Mouse (Mus musculus) frontal cortex, adult 2 months (tissue): ENCODE data around the gene Mrgprg. TPM values are rescaled to one million over a fixed set of nuclear protein-coding genes. Genes with fewer than 3 reads are reported as not detected.

Experiments used
- DNase-seq, 2 experiments: peaks; one replicate each; pipeline ENCODE4 v3.0.0; 2022; ENCODE audit warnings: low spot score in 1 of 2; ENCODE audit errors: extremely low spot score in 1 of 2
- polyA plus RNA-seq: library from polyadenylated mRNA; depleted of rRNA; stranded (reverse); fragments of >200 nt; gene quantifications from 2 replicates; pipeline ENCODE4 v1.2.3, GENCODE M21; 2012; rRNA removed

The Mrgprg gene
- 0.29 and 0.36 TPM in 2 replicates for polyA plus RNA-seq

DNA sequence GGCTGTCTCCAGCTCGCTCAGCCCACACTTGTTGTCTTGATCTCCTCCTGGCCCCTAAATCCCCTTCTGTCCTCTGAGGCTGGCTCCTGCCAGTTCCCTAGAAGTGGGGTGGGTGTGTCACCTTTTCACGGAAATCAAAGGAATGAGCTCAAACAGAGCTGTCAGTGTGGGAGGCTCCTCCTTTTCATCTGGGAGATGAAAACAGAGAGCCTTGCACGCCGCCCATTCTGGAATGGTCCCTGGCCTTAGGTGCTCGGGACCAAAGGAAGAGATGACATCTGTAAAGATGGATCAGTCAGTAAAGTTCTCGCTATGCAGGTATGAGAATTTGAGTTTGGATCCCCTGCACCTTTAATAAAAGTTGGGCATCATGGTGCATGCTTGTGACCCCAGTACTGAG, at the start of gene Mrgprg:
Gene Mrgprg (minus strand): TSS at position 101 of the 400 bp plus-strand sequence.
- DNase-seq, result no peak

DNA sequence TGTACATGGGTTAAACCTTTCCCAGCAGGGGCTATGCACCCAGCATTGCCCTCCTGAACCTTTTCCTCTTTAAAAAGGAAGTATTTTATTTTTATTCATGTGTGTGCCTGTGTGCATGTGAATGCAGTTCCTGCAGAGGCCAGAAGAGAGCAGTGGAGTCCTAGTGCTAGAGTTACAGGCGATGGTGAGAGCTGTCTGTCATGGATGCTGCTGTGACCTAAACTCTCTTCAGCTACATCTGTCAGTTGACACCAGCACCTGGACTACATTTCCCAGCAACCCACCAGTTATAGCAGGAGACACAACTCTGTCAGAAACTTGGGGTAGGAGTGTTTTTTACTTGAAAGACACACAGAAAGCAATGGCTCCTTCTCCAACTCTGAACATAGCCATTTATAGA, 42.1 kb upstream of the Mrgprg start:
- DNase-seq, result peak in 1 of 2 experiments; percentile 17

DNA sequence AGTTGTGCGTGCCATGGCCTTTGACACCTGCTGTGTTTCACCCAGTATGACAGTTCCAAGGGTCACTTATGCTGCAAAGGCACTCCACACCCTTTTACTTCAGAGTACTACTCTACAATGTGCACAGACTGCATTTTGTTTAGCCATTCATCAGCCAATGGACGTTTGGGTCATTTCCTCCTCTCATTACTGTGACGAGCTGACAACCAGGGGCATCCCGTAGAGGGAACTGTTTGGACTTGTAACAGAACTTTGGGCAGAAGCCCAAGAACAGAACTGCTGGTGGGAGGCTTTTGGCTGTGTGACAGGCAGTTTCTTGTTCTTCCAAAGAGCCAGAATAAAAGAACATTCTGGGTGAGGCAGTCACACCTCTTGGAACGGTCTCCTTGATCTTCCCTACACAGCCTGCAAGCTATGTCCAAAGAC, 38.4 kb upstream of the Mrgprg start:
- DNase-seq, result peak; percentile 27 to 63

DNA sequence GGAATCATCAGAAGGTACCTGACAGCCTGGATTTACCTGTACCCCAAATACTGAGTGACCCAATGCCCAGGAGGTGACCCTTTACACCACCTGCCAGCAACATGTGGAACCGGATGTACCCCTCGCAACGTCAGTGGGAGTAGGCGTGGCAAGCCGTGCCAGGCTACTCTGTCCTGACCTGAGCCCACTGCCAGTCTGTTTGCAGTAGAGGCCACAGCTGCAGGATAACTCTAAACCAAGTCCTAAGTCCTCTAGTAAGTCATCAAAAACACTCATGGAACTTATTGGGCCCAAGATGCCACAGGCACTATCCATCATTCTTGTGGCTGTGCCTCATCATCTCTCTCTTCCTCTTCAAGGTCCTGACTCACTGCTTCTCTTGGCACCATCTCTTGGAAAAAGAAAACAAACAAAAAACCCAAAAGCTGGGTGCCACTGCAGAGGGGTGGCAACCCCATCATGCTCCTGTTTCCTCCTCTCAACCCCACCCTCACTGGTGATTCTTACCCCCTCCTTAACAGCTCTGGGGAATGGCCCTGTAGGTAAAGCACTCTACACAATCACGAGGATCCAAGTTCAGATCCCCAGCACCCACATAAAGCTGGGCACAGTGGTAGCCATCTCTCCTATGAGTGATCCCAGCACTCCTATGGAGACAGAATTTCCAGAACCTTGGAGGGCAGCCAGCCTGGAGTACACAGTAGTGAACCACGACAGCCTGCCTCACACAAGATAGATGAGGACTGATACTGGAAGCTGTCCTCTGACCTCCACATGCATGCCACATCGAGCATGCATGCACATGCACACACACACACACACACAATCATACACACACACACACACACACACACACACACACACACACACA, 34.6 kb upstream of the Mrgprg start:
- DNase-seq, result no peak

- no peak for DNase-seq
These were observed 34.0 kb upstream of the Mrgprg start for GRCm38 (mm10) chr7:143800770-143801169.

- no peak for DNase-seq
These were observed 32.0 kb upstream of the Mrgprg start for GRCm38 (mm10) chr7:143798783-143799182.

DNA sequence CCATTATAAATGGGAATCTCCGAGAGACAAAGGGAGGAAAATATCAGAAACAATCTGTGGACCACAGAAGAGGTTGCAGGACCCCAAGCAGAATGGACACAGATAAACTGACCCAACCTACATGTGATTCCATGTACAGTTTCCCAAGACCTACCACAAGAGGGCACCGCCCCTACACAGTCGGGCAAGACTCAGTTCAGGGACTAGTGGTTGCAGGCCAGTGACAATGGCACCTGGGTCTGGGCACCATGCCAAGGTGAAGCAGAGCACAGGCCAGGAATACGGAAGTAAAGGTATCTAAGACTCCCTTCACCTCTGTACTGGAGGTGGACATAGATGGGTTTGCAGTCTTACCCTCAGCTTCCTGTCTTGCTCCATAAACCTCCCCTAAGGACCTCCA, 26.3 kb upstream of the Mrgprg start:
- DNase-seq, result peak in 1 of 2 experiments; percentile 16

DNA sequence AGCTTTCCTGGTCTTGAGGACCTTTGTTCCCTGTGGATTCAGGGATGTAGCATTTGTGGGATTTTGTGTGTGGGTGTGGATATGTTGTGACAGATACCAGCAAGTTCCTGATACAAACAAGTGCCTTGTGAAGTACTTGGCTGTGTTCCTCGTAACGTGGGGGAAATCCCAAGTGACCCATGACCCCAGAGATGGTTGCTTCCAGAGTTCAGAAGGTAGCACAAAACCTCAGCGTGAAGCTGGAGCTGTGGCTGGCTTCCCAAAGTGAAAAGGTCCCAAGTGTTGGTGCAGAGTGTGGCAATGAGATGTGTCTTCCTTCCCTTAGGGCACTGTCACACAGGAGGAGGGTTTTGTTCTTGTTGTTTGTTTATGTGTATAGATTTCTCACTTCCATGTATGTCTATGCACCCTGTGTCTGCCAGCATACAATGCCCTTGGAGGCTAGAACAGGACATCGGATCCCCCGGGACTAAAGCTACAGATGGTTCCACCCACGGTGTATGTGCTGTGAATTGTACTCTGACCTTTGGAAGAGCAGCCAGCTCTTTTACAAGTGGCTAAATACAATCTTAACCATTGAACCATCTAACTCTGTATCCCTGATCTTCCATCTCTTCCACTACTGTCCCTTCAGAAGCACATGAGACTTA, 25.7 kb upstream of the Mrgprg start:
- no peak for DNase-seq

DNA sequence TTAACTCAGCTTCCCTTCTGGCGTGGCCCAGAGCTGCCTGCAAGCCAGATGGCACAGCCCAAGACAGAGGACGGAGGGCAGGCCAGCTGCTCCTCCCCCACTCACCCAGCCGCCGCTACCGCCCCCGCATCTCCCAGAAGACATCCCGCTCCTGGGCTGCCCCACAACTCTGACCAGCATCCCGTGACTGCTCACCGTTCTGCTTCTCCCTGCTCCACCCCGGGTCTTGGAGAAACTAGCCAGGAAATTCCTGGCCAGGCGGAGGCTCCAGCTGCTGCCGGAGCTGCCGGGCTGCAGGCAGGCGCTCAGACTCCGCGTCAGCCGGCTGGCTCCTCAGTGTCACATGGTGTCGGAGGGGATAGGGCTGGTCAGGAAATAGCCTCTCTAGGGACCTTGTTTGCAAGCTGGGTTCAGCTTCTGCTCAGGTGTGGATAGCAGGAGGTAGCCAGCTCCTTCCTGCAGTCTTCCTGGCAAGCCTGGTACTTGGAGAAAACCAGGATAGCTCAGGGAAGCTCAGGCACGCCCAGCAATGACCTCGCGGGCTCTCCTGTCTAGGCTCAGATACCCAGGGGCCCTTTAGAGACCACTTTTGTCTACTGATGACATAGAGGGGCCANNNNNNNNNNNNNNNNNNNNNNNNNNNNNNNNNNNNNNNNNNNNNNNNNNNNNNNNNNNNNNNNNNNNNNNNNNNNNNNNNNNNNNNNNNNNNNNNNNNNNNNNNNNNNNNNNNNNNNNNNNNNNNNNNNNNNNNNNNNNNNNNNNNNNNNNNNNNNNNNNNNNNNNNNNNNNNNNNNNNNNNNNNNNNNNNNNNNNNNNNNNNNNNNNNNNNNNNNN, 17.4 kb upstream of the Mrgprg start, which contains the start of gene Mrgpre:
Gene Mrgpre (minus strand): TSS at position 505 of the 834 bp plus-strand sequence.
- DNase-seq, result peak; percentile 51 to 68

- DNase-seq, result peak in 1 of 2 experiments; percentile 10
These were observed 16.7 kb upstream of the Mrgprg start for GRCm38 (mm10) chr7:143783378-143783995.

GRCm38 (mm10) chr7:143777375-143777774, 10.6 kb upstream of the Mrgprg start:
- DNase-seq, result no peak

GRCm38 (mm10) chr7:143776137-143776536, 9.3 kb upstream of the Mrgprg start:
- DNase-seq, result no peak

GRCm38 (mm10) chr7:143769461-143769860, 2.7 kb upstream of the Mrgprg start:
- no peak for DNase-seq

DNA sequence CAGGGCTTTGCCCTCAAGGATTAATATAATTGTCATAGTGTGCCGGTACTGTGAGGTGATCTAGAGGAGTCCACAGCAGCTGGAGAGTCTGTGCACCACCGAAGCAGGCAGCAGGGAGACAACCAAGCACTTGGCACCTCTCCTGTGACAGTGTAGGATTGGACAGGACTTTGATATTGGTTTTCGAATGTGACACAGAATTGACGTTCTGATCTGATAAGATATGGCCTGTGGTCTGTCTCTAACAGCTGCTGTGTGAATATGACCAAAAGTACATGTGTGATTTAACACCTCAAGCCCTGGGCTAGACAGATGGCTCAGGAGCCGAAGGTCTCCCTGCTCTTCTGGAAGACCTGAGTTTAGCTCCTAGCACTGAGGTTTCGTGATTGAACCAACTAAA, 1.5 kb upstream of the Mrgprg start:
- DNase-seq, result no peak

DNA sequence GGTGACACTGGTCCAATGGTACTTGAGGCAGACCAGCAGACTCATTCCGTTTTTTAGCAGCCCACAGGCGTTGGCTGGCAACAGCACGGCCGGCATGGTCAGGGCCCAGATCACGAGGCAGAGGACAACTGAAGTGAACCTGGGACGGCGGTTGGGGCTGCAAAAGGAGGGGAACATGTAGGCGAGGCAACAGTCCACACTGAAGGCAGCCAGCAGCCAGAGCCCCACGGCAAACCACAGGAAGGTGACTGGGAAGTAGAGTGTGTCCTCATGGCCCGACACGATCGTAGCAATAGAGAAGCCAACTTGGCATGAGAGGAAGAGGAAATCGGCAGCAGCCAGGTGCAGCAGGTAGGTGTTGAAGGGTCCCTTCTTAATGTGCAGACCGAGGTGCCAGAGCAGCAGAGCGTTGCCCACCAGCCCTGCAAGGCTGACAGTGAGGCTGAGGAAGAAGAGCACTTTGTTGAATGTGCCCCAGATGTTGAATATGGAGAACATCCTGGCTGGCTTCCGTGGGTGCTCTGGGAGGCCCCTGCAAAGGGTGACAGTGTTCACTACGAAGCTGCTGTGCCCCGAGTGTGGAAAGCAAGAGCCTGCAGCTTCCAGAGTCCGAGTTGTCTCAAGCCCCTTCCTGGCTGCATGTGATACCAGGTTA, 1.8 kb downstream of the Mrgprg start:
- no peak for DNase-seq

DNA sequence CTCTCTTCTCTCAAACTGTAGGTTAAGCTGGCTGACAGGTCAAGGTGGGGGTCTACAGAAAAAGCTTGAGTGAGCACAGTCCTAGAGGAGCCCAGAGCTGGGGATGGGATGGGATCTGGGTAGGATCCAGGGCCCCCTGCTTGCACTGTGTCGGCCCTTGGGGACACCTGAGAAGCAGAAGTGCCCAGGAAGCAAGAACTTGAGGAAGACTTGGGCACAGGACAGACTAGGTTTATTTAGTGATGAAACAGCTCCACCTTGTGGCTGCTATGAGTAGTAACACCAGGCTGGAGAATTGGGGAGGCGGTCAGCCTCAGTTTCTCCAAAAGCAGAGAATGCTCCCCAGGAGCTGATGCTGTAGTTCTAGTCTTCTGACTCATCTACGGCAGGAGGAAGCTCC, 3.0 kb downstream of the Mrgprg start:
- DNase-seq, result no peak

DNA sequence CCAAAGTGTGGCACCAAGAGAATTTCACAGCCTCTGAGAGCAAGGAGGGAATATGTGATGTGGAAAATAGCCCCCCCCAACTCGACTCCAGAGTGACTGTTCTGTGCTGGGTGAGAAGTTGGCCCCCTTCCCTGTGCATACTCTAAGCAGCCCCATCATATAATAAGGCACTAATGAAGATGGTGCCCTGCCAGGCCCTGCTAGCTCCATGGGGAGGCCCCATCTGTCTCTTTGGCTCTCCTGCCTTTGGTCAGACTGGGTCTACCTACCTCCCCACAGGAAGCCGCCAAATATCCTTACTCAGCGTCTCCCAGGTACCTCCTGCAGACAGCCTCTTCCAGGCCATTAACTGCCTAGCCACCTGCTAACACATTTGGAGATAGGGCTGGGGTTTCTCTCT, 7.8 kb downstream of the Mrgprg start:
- DNase-seq, result no peak

GRCm38 (mm10) chr7:143757696-143758095, 9.1 kb downstream of the Mrgprg start:
- DNase-seq, result no peak

DNA sequence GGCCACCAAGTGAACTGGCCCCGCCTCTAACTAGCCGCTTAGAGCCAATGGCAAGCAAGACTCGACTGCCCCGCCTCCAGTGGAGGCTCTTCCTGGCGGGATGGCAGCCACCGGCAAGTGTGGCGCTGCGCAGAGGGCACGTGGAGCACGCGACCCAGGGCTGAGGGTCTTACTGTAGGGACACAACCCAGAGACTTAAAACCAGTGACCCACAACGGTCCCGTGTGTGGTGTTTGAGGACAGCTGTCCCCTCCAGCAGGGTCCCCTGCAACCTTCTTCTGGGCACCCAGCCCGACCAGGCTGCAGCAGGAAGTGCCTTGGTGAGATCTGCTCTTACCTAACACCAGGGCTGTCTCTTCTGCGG, 9.8 kb downstream of the Mrgprg start:
- peak in 1 of 2 experiments; percentile 78 for DNase-seq
